Mouse (Mus musculus) T-helper 17 cell (primary cell): ENCODE data around the gene Mvb12a.
"Not testable (repeated sequence)": the region's sequence is repeated elsewhere in the genome, so short reads cannot be mapped to it uniquely, and the experiment has no call there.

ENCODE experiments used
- in situ Hi-C, 2 experiments: fragments of 300-600 bp; cut with MboI, MseI; formaldehyde crosslinking; loops; 1 replicate in 1 of 2; 2 replicates in 1 of 2; pipeline ENCODE4 v1.15.1; 2025; ENCODE audit warnings: high pct_unique_total_duplicates in 2 of 2

The Mvb12a gene

GRCm38 (mm10) chr8:71542632-71543343 is at the start of gene Mvb12a:
Gene Mvb12a (plus strand): TSS chr8:71542922.
- in situ Hi-C loops, result no loop called here

GRCm38 (mm10) chr8:71495039-71495438 is 47.7 kb upstream of the Mvb12a start:
- in situ Hi-C loops, result no loop called here

GRCm38 (mm10) chr8:71495811-71496210 is 46.9 kb upstream of the Mvb12a start:
- in situ Hi-C loops, result no loop called here

- in situ Hi-C loops, result no loop called here
Measured at GRCm38 (mm10) chr8:71496481-71496880, 46.2 kb upstream of the Mvb12a start.

- in situ Hi-C loops, result no loop called here
Measured at GRCm38 (mm10) chr8:71497077-71497645, 45.6 kb upstream of the Mvb12a start.

- in situ Hi-C loops, result no loop called here
Measured at GRCm38 (mm10) chr8:71497881-71498501, 44.7 kb upstream of the Mvb12a start.

GRCm38 (mm10) chr8:71498816-71499690 is 43.7 kb upstream of the Mvb12a start:
- in situ Hi-C loops, result no loop called here

- in situ Hi-C loops, result no loop called here
Measured at GRCm38 (mm10) chr8:71504349-71504748, 38.4 kb upstream of the Mvb12a start.

- in situ Hi-C loops, result no loop called here
Measured at GRCm38 (mm10) chr8:71505326-71505725, 37.4 kb upstream of the Mvb12a start.

DNA sequence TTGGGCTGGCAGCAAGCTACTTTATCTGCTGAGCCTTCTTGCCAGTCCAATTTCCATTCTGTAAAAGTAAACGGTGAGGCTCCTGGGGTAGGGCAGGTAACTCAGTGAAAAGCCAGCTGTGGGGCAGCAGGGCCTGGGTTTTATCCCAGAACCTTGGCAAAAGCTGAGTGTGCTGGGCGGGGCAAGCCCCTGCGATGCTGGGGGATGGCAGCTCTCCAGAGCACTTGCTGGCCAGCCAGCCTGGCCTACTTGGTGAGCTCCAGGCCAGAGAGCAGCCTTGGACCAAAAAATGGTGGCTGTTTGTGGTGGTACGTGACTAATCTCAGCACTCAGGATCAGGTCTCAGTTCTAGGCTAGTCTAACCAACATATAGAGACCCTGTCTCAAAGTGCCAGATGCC is 36.7 kb upstream of the Mvb12a start:
- in situ Hi-C loops, result no loop called here

- in situ Hi-C loops, result no loop called here
Measured at GRCm38 (mm10) chr8:71507589-71508104, 35.1 kb upstream of the Mvb12a start.

- in situ Hi-C loops, result no loop called here
Measured at GRCm38 (mm10) chr8:71509316-71509715, 33.4 kb upstream of the Mvb12a start.

GRCm38 (mm10) chr8:71511644-71512043 is 31.1 kb upstream of the Mvb12a start, which contains the start of gene Plvap:
Gene Plvap (minus strand): TSS chr8:71511752.
- in situ Hi-C loops, result no loop called here

GRCm38 (mm10) chr8:71513018-71513754 is 29.5 kb upstream of the Mvb12a start:
- in situ Hi-C loops, result no loop called here

GRCm38 (mm10) chr8:71515043-71515442 is 27.7 kb upstream of the Mvb12a start:
- in situ Hi-C loops, result no loop called here

DNA sequence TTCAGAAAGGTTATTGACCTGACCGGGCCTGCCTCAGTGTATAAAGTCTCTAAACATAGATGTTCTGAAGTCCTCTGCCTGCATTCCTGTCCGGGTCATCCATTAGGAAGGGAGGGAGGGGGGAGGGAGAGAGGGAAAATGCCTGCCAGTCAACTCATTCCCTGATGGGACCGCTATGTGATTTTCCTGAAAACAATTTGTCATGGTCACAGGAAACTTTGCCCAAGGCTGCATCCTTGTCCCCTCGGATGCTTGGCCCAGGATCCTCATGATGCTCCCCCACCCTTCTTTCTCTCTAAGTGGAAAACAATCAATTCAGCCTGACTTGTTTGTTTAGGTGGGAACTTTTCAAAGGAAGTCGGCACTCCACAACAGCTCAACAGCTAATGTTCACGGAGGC is 25.9 kb upstream of the Mvb12a start:
- in situ Hi-C loops, result no loop called here

DNA sequence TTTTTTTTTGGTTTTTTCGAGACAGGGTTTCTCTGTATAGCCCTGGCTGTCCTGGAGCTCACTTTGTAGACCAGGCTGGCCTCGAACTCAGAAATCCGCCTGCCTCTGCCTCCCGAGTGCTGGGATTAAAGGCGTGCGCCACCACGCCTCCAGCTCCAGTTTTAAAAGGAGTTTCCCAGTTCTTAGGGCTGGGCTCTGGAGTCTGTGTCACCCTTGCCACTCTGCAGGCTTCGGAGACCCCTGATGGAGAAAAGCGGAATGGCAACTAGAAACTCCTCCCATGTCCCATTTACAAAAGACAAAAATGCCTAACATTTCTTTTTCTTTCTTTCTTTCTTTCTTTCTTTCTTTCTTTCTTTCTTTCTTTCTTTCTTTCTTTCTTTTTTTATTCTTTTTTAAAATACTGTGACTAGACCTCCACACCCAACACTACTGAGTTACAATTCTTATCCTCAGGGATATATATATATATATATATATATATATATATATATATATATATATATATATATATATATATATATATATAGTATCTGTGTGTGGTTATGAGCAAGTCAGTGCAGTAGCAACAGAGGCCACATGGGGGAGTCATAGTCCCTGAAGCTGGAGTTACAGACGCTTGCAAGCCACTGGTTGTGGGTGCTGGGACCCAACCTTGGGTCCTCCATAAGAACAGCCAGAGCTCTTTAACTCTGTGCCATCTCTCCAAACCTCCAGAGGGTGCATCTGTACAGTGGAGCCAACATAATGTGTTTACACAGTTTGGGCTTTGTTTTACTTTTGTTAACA is 23.5 kb upstream of the Mvb12a start:
- in situ Hi-C loops, result not testable (repeated sequence)

- in situ Hi-C loops, result loop anchor here (5.0 to 10.0 kb wide), 2 partner anchors 77 to 79 kb away; no protein-coding TSS in a partner anchor
Measured at GRCm38 (mm10) chr8:71521634-71522033, 21.1 kb upstream of the Mvb12a start.

DNA sequence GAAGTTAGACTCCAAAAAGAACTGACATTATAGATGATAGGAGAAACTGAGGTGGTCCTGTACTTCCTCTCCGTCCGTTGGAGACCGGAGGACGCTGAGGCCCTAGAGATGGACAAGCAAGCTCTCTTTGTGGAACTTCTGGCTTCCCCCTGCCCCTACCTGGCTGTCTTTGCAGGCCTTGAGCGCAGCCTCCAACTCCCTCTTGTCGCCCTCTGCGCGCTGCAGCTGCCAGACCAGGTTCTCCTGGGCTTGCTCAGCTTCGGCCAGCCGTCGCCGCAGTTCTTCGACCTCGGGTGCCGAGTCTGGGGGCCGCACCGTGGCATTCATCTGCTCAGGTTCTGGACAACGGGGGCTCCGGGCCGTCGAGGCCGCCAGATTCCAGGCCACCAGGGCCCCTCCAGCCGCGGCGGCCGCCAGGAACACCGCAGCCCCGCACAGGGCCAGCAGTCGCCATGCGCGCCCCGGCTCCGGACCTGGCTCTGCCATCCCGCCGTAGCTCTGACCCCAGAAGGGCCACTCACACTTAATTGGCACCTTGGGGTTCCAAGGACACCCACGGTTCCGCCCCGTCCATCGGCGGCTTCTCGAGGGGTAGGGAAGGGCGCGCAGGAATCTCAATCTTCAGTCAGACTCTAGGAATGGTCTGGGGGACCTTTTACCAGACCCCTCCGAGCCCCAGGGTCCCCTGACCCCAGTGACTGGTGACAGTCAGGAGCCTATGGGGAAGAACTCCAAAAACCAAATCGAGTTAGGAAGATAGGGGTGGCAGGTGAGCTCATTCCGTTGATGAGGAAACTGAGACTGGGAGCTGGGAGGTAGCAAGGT is 17.3 kb upstream of the Mvb12a start, which contains the start of gene Ccdc194:
Gene Ccdc194 (minus strand): TSS at position 486 of the 825 bp plus-strand sequence.
- in situ Hi-C loops, result loop anchor here in 1 of 2 experiments (10.0 kb wide), 1 partner anchor 81 kb away; no protein-coding TSS in a partner anchor
